Mouse (Mus musculus): ENCODE data around the gene 6430550D23Rik.
"Not testable (repeated sequence)": the region's sequence is repeated elsewhere in the genome, so short reads cannot be mapped to it uniquely, and the experiment has no call there.

DNA sequence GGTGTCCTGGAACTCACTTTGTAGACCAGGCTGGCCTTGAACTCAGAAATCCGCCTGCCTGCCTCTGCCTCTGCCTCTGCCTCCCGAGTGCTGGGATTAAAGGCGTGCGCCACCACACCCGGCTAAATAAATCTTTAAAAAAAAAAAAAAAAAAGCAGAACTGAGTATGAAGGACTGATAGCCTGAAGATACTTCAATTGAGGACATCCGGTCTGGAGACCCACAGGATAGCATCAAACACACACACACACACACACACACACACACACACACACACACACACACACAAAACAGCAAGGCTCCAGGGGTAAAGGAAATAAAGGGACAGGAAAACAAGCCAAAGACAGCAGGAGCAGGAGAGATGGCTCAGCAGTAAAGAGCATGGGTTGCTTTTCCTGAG is 82.6 kb downstream of the 6430550D23Rik start:
- TF ChIP-seq POLR2A (IDR thresholded peaks at IDR 0.05; ENCODE audit: low read depth, low read length); CTCF (IDR thresholded peaks at IDR 0.05; ENCODE audit: extremely low read depth, insufficient read depth, insufficient read length, insufficient replicate concordance): not testable (repeated sequence)

All from spleen, adult 2 months (tissue).